Comparison of ENCODE assay signal across 11 mouse cellular contexts in genomic region chr2:93696181-93696641, GRCm38 (mm10). TPM values are rescaled to one million over a fixed set of nuclear protein-coding genes. Genes with fewer than 3 reads are reported as not detected.
DNase-seq lines count a peak whose midpoint lies in the region; ATAC-seq lines count a peak whose summit lies in the region.
"Had no signal": no experiment of that assay in that cellular context is flagged by ENCODE, and none has a peak within 500 bp of the region (broad histone marks: within the 10 kb centered on the region; RNA-seq: fewer than 3 reads in every experiment).

No protein-coding gene starts in this region.

- no peak overlapping the region for H3K27ac ChIP-seq in kidney, embryonic 15.5 days
- peak overlapping the region; percentile 74 for H3K27ac ChIP-seq in embryonic facial prominence, embryonic 13.5 days
- H3K27ac ChIP-seq: forebrain, embryonic 12.5 days had no signal

- H3K9ac ChIP-seq in kidney, embryonic 15.5 days: no peak overlapping the region
- peak overlapping the region; percentile 47 for H3K9ac ChIP-seq in embryonic facial prominence, embryonic 13.5 days
- H3K9ac ChIP-seq: forebrain, embryonic 12.5 days had no signal

- ATAC-seq in kidney, embryonic 15.5 days (replicated peaks; ENCODE audit: low FRiP score): no peak
- ATAC-seq in embryonic facial prominence, embryonic 13.5 days (ENCODE audit: insufficient number of reproducible peaks, insufficient read depth, low FRiP score, low TSS enrichment, low read depth): no peak
- ATAC-seq: midbrain, embryonic 16.5 days had no signal

- peaks cover 10% of the 10 kb centered on the region; the same call in 1 of the 2 replicates for H3K36me3 ChIP-seq in kidney, embryonic 15.5 days
- H3K36me3 ChIP-seq in embryonic facial prominence, embryonic 13.5 days: peaks cover 4% of the 10 kb centered on the region

- no peaks in the 10 kb centered on the region for H3K9me3 ChIP-seq in kidney, embryonic 15.5 days (replicated peaks)
- no peaks in the 10 kb centered on the region for H3K9me3 ChIP-seq in embryonic facial prominence, embryonic 13.5 days
- H3K9me3 ChIP-seq: forebrain, embryonic 12.5 days had no signal

- DNase-seq in kidney, postnatal 36 days: peak; percentile 4 to 12
- peak; percentile 23 for DNase-seq in ZHBTc4 (ENCODE audit: low read depth, low spot score)
- peak; percentile 7 for DNase-seq in natural killer cell, adult 2 months (ENCODE audit: low spot score in 2 of 2)
- DNase-seq in adrenal gland, adult 8-10 months: no peak
- no peak for DNase-seq in layer of hippocampus, adult 9-10 months (ENCODE audit: low spot score)
- DNase-seq: cerebellum, adult 18-20 months; left cerebral cortex, postnatal 4 days had no signal

- H3K4me1 ChIP-seq in kidney, embryonic 15.5 days: peaks cover 15% of the 10 kb centered on the region
- peaks cover 55% of the 10 kb centered on the region for H3K4me1 ChIP-seq in embryonic facial prominence, embryonic 13.5 days

- no peak overlapping the region for H3K4me2 ChIP-seq in kidney, embryonic 15.5 days
- H3K4me2 ChIP-seq in embryonic facial prominence, embryonic 13.5 days: peak overlapping the region; percentile 46
- H3K4me2 ChIP-seq: forebrain, embryonic 12.5 days had no signal

- 72% methylated on average over 8 of the region's 10 CpGs for WGBS in kidney, embryonic 15.5 days
- 17% methylated on average over 10 of the region's 10 CpGs for WGBS in embryonic facial prominence, embryonic 13.5 days

- no peak overlapping the region for H3K4me3 ChIP-seq in kidney, embryonic 15.5 days (replicated peaks)
- no peak overlapping the region for H3K4me3 ChIP-seq in embryonic facial prominence, embryonic 13.5 days
- H3K4me3 ChIP-seq: forebrain, embryonic 12.5 days had no signal

- H3K27me3 ChIP-seq in kidney, embryonic 15.5 days: peaks cover 5% of the 10 kb centered on the region; the same call in 1 of the 2 replicates
- no peaks in the 10 kb centered on the region for H3K27me3 ChIP-seq in embryonic facial prominence, embryonic 13.5 days
- H3K27me3 ChIP-seq: forebrain, embryonic 12.5 days had no signal

RNA-seq across cellular contexts. Expression of gene Alx4, which starts 54.0 kb away (rescaled TPM):
- polyA plus RNA-seq in kidney, embryonic 15.5 days (2015; fragmentation: Nextera tagmentation; extraction: Ambion mirVana): 0.22 and 0.23 TPM in 2 replicates
- 29.3 and 34.1 TPM in 2 replicates for polyA plus RNA-seq in embryonic facial prominence, embryonic 13.5 days (2015; fragmentation: Nextera tagmentation; extraction: Ambion mirVana)
- under 1 TPM; 0.26 to 0.43 (median 0.35) TPM for total RNA-seq in adrenal gland, adult 8-10 months (2022)

Comparison
In these comparisons a context has a peak if more than half of its experiments do, and no peak if none do; other contexts are left out.
1. DNase-seq: peak in kidney, postnatal 36 days (2 of 2), ZHBTc4 (single experiment) and natural killer cell, adult 2 months (2 of 2); none in adrenal gland, adult 8-10 months (single experiment) and layer of hippocampus, adult 9-10 months (single experiment).
2. RNA of gene Alx4, which starts 54.0 kb away (polyA plus RNA-seq): 29.3 to 34.1 TPM in embryonic facial prominence, embryonic 13.5 days; 0.22 to 0.23 TPM in kidney, embryonic 15.5 days; every median in the first group is over 10 times any median in the second.